Mouse (Mus musculus) limb, embryonic 13.5 days (tissue): ENCODE results near the gene Tle4. TPM values are rescaled to one million over a fixed set of nuclear protein-coding genes. Genes with fewer than 3 reads are reported as not detected.

ENCODE experiments used
- ATAC-seq: fragments of 200-750 bp; cut with Nextera tagmentation; 2 replicates; pipeline ENCODE4 v1.8.0; 2017; ENCODE audit warnings: low read depth, moderate number of reproducible peaks, moderate TSS enrichment; ENCODE audit not compliant: low FRiP score
- H3K27ac ChIP-seq: fragments of 300-500 bp; sonication (generic); 2 replicates; pipeline ENCODE4 v1.5.1; 2015; ENCODE audit warnings: inconsistent platforms, mild to moderate bottlenecking, moderate library complexity
- H3K27me3 ChIP-seq: fragments of 300-500 bp; sonication (generic); 2 replicates; pipeline ENCODE4 v1.6.1; 2015; ENCODE audit warnings: mild to moderate bottlenecking, inconsistent platforms
- H3K36me3 ChIP-seq: fragments of 300-500 bp; sonication (generic); 2 replicates; pipeline ENCODE4 v1.6.1; 2015; ENCODE audit warnings: inconsistent platforms, mild to moderate bottlenecking, moderate library complexity
- H3K4me1 ChIP-seq: fragments of 300-500 bp; sonication (generic); 2 replicates; pipeline ENCODE4 v1.6.1; 2015; ENCODE audit warnings: inconsistent platforms
- H3K4me2 ChIP-seq: fragments of 300-500 bp; sonication (generic); replicated peaks from 2 replicates; pipeline ENCODE4 v1.6.1; 2015; ENCODE audit warnings: inconsistent platforms, mild to moderate bottlenecking, moderate library complexity
- H3K4me3 ChIP-seq: fragments of 300-500 bp; sonication (generic); 2 replicates; pipeline ENCODE4 v1.5.1; 2015; ENCODE audit warnings: moderate library complexity, mild to moderate bottlenecking, inconsistent platforms
- H3K9ac ChIP-seq: fragments of 300-500 bp; sonication (generic); 2 replicates; pipeline ENCODE4 v1.6.1; 2015; ENCODE audit warnings: mild to moderate bottlenecking, inconsistent platforms
- H3K9me3 ChIP-seq: fragments of 300-500 bp; sonication (generic); 2 replicates; pipeline ENCODE4 v1.6.1; 2016; ENCODE audit warnings: inconsistent platforms
- WGBS: fragments of 180-500 bp; shearing (Covaris S2); methylation state at CpG from one replicate; pipeline ENCODE4 v1.1.7; 2015; 5-methylcytosine and 5-hydroxymethylcytosine counted together
- polyA plus RNA-seq: library from polyadenylated mRNA; unstranded; fragments of >200 nt; fragmentation: Nextera tagmentation; extraction: Ambion mirVana; gene quantifications from 2 replicates; pipeline ENCODE4 v1.2.1, GENCODE M21; 2015

The Tle4 gene
- polyA plus RNA-seq, 1 experiment from 2014 or later: 19.3 TPM

DNA sequence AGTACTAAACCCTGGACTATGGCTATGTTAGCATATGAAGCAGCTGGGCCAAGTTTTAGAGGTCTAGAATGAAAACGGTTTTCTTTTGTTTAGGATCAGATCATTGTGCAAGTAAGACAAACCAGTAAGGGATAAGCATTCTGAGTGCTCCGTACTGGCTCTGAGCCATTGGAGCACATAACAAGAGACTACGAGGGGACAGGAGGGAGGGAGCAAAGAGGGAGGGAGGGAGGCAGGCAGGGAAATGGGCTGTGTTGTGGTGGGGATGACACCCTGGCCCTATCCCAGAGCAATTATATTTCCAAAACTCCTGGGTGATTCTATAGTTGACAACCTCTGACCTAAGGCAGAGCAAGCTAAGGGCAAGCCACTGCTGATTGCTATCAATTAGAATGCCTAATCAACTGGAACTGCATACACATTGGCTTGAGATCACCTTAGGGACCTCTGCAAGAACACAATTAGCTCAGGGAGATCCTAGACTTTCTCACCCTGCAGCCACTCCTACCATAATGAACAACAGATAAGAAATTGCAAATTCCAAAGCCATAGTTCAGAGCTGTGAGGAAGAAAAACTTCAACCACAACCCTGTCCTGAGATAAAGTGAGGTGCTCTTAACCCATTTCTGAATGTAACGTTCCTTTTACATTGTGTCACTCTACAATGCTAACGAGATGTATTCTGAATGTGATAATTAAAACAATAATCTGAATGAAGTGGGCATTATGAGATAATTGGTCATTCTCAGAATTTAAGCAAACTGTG lies 115.9 kb downstream of the Tle4 start:
- 56% methylated on average over 5 of the region's 5 CpGs for WGBS
- Histone ChIP-seq H3K27me3 (no peaks in the 10 kb centered on the region), H3K36me3 (no peaks in the 10 kb centered on the region), H3K9me3 (no peaks in the 10 kb centered on the region), H3K4me2 (no peak overlapping the region), H3K27ac (no peak overlapping the region), H3K9ac (no peak overlapping the region), H3K4me3 (no peak overlapping the region), H3K4me1 (peaks cover 27% of the 10 kb centered on the region)
- ATAC-seq: no peak

DNA sequence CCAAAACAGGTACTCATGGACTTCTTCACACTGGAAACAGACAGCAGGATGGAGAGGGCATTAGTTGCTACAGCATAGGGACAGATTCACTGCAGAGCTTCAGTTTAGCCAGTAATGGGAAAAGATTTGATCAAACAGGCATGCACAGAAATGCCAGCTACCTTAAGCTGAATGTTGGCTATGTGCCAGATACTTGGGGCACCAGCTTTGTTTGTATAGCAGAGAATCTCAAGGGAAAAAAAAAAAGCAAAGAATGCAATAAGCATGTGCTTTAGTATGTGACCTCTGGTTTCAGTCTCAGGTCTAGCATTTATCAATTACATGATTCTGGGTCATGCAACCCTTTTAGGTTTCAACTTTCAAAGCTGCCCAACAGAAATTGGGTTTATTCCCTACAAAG lies 118.1 kb downstream of the Tle4 start:
- Histone ChIP-seq H3K4me1 (peaks cover 22% of the 10 kb centered on the region), H3K4me3 (no peak overlapping the region), H3K4me2 (no peak overlapping the region), H3K9ac (no peak overlapping the region), H3K9me3 (no peaks in the 10 kb centered on the region), H3K27me3 (no peaks in the 10 kb centered on the region), H3K36me3 (no peaks in the 10 kb centered on the region), H3K27ac (no peak overlapping the region)
- ATAC-seq: no peak

DNA sequence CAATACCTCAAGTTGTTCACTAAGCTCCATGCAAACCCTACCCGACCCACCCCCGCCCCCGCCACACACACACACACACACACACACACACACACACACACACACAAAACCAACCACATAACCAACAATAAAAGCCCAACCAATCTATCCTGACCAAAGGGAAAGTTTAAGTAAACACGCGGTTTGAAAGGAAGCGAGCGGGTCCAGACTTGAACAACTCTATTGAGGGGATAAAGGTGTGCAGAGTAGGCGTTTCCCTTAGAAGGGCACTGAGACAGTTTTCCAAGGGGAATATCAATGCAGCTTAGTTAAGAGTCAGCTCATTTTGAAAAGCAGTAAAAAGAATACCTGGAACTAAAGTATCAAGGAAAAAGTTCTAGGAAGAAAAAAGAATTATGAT lies 128.5 kb downstream of the Tle4 start:
- Histone ChIP-seq H3K4me2 (no peak overlapping the region), H3K27ac (no peak overlapping the region), H3K9me3 (no peaks in the 10 kb centered on the region), H3K9ac (no peak overlapping the region), H3K4me1 (no peaks in the 10 kb centered on the region), H3K4me3 (no peak overlapping the region), H3K36me3 (peaks cover 17% of the 10 kb centered on the region), H3K27me3 (no peaks in the 10 kb centered on the region)
- 76% methylated on average over 8 of the region's 8 CpGs for WGBS
- ATAC-seq: no peak

DNA sequence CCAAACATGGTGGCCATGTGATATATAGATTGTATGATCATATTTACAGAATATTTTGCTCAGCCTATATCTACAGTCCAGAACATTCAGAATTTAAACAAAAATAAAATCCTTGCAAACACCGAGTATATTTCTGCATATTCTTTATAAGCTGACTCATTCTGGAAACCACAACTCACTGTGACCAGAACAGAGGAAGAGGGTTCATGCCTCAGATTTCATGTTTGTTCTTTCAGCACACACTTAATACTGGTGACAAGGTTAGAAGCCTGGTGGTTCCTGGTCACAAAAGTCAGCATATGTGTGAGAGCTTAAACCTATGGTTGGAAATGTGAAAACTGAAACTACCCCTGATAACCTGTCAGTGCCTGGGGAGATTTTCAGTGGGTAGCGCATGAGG lies 129.1 kb downstream of the Tle4 start:
- Histone ChIP-seq H3K27me3 (no peaks in the 10 kb centered on the region), H3K27ac (no peak overlapping the region), H3K4me1 (no peaks in the 10 kb centered on the region), H3K9ac (no peak overlapping the region), H3K4me3 (no peak overlapping the region), H3K4me2 (no peak overlapping the region), H3K9me3 (no peaks in the 10 kb centered on the region), H3K36me3 (peaks cover 22% of the 10 kb centered on the region)
- 86% methylated on average over 2 of the region's 2 CpGs for WGBS
- no peak for ATAC-seq

DNA sequence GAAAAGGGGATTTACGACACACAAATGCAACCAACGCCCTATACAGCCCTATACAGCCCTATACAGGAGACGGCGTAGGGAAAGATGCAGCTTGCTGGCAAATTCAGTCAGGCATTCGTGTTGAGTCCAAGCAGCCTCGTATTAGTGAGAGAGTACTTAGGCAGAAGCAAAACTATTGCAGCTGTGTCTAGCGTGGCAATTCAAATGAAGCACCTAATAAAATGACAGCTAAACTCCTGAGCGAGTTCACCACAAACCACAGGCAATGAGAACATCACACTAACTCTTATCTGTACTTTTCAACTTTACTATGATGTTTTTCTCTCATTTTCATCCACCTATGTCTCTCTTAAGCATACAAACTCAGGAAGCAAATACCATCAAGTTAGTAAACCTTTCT lies 131.8 kb downstream of the Tle4 start:
- WGBS: 73% methylated on average over 8 of the region's 8 CpGs
- Histone ChIP-seq H3K36me3 (peaks cover 44% of the 10 kb centered on the region), H3K9me3 (no peaks in the 10 kb centered on the region), H3K27ac (no peak overlapping the region), H3K4me3 (no peak overlapping the region), H3K4me1 (no peaks in the 10 kb centered on the region), H3K9ac (no peak overlapping the region), H3K27me3 (no peaks in the 10 kb centered on the region), H3K4me2 (no peak overlapping the region)
- ATAC-seq: no peak

DNA sequence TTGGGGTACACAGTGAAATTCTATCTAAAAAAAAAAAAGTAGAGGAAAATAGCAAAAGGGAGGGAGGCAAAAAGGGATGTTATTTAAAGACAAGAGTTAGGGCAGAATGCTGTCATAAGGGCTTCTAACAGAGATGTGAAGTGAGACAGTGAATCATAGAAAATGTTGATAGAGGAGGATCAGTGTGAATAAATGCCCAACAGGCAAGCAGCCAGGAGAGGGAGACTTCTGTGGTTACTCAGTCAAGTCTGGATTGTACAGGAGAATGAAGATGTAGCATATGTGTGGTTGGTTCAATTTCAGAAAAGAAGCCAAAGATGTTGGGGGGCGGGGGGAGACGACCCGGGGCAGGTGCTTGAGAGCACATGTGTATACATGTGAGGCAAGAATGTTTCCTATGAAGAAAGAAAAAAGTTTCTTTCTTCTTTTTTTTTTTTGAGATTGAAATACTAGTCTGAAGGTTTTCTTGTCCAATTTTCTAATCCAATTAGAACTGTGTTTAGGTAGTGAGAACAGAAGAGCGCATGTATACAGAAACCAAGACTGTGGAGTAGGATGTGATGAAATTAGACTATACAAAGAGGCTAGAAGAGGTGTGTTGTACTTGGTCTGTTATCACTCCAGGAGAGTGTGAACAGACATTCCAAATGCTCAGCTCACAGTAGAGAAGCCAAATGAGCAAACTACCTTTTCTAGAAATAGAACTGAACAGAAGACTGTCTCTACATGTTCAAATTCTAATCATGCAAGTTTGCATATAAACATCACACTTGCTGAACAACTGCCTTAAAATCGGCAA lies 134.4 kb downstream of the Tle4 start:
- no peaks in the 10 kb centered on the region for H3K27me3 ChIP-seq
- no peak overlapping the region for H3K4me3 ChIP-seq
- no peak for ATAC-seq
- WGBS: 94% methylated on average over 5 of the region's 5 CpGs
- H3K9ac ChIP-seq: no peak overlapping the region
- H3K4me1 ChIP-seq: no peaks in the 10 kb centered on the region
- H3K9me3 ChIP-seq: no peaks in the 10 kb centered on the region
- H3K4me2 ChIP-seq: no peak overlapping the region
- no peak overlapping the region for H3K27ac ChIP-seq
- H3K36me3 ChIP-seq: peaks cover 61% of the 10 kb centered on the region

DNA sequence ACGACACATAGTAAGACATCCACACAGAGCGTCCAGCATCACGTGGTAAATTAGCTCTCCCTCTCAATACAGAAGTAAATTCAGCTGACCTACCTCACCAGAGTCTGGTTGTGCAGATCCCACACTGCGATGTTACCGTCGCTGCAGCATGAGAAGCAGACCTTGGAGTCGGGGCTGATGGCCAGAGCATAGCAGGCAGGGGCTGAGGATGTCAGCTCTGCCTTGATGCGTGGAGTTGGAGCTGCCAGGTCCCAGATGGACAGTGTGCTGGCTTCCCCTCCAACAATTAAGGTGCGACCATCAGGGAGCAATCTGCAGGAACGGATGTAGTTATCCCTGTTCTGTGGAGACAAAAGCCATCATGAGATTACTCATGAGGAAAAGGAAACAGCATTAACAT lies 144.4 kb downstream of the Tle4 start:
- H3K4me1 ChIP-seq: 0 out of 2 replicates have a peak, but pooled peaks cover 3% of the 10 kb centered on the region
- H3K27me3 ChIP-seq: no peaks in the 10 kb centered on the region
- H3K4me3 ChIP-seq: no peak overlapping the region
- no peak for ATAC-seq
- 93% methylated on average over 10 of the region's 10 CpGs for WGBS
- H3K9ac ChIP-seq: no peak overlapping the region
- peaks cover 74% of the 10 kb centered on the region for H3K36me3 ChIP-seq
- no peaks in the 10 kb centered on the region for H3K9me3 ChIP-seq
- no peak overlapping the region for H3K27ac ChIP-seq
- H3K4me2 ChIP-seq: no peak overlapping the region

DNA sequence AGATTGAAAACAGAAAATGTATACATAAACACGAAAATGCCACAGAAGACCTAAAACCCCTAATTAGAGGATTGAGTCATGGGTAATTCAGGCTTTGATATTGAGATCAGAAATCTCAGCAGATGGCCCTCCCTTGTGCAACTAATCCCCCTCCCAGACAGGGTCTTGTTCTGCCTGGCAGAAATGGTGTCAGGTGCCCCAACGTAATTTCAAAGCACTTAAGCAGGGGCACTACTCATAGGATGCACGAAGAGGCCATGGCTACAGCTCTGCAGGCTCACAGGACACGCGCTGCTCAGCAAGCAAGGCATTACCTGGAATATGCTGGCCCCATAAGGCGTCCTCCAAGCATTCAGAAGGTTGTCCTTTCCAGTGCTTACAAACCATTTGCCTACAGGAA lies 146.5 kb downstream of the Tle4 start:
- Histone ChIP-seq H3K9me3 (no peaks in the 10 kb centered on the region; the same call in 1 of the 2 replicates), H3K36me3 (peaks cover 75% of the 10 kb centered on the region), H3K4me1 (no peaks in the 10 kb centered on the region), H3K27ac (no peak overlapping the region), H3K4me3 (no peak overlapping the region), H3K4me2 (no peak overlapping the region), H3K9ac (no peak overlapping the region), H3K27me3 (no peaks in the 10 kb centered on the region)
- no peak for ATAC-seq
- 81% methylated on average over 6 of the region's 6 CpGs for WGBS

DNA sequence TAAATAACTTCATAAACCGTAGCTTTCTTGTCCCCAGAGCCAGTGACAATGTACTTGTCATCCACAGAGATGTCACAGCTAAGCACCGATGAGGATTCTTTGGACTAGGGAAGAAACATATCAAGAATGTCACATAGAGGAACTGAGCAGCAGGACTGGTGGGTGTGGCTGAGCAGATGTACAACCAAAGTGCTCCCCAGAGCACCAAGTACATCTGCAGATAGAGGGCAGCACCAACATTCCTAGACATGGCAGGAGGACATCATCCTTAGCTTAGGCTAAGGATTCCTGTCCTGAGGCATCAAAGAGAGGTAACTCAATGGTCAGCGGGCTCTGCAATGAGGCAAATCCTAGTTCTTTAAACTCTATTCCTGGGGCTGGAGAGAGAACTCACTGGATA lies 148.1 kb downstream of the Tle4 start:
- Histone ChIP-seq H3K9ac (no peak overlapping the region), H3K4me2 (no peak overlapping the region), H3K4me1 (no peaks in the 10 kb centered on the region), H3K36me3 (peaks cover 74% of the 10 kb centered on the region), H3K4me3 (no peak overlapping the region), H3K27me3 (no peaks in the 10 kb centered on the region), H3K9me3 (no peaks in the 10 kb centered on the region; the same call in 1 of the 2 replicates), H3K27ac (no peak overlapping the region)
- ATAC-seq: no peak
- 96% methylated on average over 3 of the region's 3 CpGs for WGBS

DNA sequence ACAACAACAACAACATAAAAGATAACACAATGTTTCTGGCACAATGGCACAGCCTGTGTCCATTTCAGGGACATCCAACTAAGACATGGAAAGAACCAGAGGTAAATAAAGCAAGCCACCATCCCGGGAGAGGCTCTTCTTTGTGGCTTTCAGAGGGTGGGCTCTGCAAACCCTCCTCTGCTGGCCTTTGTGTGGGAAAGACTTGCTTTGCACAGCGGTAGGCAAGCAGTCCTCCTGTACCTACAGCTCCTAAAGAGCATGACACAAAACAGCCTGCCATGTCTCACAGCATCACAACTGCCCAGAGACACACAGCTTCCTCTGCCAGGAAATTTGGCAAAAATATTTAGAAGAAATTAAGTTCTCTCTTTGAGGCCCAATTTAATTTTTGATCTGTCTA lies 149.3 kb downstream of the Tle4 start:
- WGBS: 92% methylated on average over 2 of the region's 2 CpGs
- Histone ChIP-seq H3K36me3 (peaks cover 64% of the 10 kb centered on the region), H3K4me2 (no peak overlapping the region)

DNA sequence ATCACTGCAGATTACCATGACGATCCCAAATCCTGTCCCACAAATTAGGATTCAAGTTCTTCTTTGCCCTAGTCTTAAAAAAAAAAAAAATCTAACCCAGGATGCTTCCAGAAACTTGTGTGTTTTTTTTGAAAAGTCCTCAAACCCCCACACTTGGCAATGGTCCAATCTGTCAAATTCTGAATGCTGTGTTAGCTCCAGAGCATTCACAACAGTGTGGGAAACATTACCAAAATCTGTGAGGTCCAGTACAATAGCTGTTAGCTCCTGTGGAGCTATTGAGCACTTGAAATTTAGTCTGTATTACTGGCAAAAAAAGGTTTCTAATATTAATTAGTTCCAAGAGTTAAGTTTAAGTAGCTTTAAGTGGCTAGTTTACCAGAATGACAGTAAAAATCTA lies 150.4 kb downstream of the Tle4 start:
- H3K4me3 ChIP-seq: no peak overlapping the region
- H3K27ac ChIP-seq: no peak overlapping the region
- no peaks in the 10 kb centered on the region for H3K4me1 ChIP-seq
- WGBS: 97% methylated on average over 1 of the region's 1 CpGs
- no peaks in the 10 kb centered on the region; the same call in 1 of the 2 replicates for H3K9me3 ChIP-seq
- no peak overlapping the region for H3K9ac ChIP-seq
- peaks cover 53% of the 10 kb centered on the region for H3K36me3 ChIP-seq
- H3K4me2 ChIP-seq: no peak overlapping the region
- no peaks in the 10 kb centered on the region for H3K27me3 ChIP-seq
- no peak for ATAC-seq

More for the DNA sequence above, 149.3 kb downstream of the Tle4 start:
- H3K9ac ChIP-seq: no peak overlapping the region
- no peaks in the 10 kb centered on the region; the same call in 1 of the 2 replicates for H3K9me3 ChIP-seq
- H3K27me3 ChIP-seq: no peaks in the 10 kb centered on the region
- no peak overlapping the region for H3K27ac ChIP-seq
- H3K4me3 ChIP-seq: no peak overlapping the region
- ATAC-seq: no peak
- no peaks in the 10 kb centered on the region for H3K4me1 ChIP-seq

DNA sequence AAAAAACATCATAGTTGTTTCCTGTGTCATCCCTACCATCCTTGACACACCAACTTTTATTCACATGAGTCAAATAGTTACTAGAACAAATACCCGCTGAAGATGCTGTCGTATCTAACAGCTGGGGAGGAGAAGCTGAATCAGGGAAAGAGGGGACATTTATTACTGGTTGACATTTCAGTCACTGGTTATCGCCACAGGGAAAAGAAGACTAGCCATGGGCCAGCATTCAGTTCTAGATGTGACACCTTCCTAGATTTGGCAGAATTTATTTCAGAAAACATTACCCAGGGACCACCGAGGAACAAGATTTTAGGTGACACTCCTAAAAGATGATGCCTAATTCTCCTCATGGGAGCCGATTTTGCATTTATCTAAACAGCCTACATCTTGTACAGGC lies 156.0 kb downstream of the Tle4 start:
- Histone ChIP-seq H3K9ac (no peak overlapping the region), H3K27ac (no peak overlapping the region), H3K4me2 (no peak overlapping the region), H3K4me3 (no peak overlapping the region), H3K36me3 (peaks cover 10% of the 10 kb centered on the region), H3K4me1 (no peaks in the 10 kb centered on the region), H3K9me3 (no peaks in the 10 kb centered on the region; the same call in 1 of the 2 replicates), H3K27me3 (no peaks in the 10 kb centered on the region)
- no peak for ATAC-seq
- 86% methylated on average over 5 of the region's 5 CpGs for WGBS
